Mouse (Mus musculus): ENCODE results near the gene Ap3b1. TPM values are rescaled to one million over a fixed set of nuclear protein-coding genes. Genes with fewer than 3 reads are reported as not detected.

Ap3b1 gene
- total and polyA plus RNA-seq, 3 experiments = 46.0 to 113 (median 60.7) TPM

DNA sequence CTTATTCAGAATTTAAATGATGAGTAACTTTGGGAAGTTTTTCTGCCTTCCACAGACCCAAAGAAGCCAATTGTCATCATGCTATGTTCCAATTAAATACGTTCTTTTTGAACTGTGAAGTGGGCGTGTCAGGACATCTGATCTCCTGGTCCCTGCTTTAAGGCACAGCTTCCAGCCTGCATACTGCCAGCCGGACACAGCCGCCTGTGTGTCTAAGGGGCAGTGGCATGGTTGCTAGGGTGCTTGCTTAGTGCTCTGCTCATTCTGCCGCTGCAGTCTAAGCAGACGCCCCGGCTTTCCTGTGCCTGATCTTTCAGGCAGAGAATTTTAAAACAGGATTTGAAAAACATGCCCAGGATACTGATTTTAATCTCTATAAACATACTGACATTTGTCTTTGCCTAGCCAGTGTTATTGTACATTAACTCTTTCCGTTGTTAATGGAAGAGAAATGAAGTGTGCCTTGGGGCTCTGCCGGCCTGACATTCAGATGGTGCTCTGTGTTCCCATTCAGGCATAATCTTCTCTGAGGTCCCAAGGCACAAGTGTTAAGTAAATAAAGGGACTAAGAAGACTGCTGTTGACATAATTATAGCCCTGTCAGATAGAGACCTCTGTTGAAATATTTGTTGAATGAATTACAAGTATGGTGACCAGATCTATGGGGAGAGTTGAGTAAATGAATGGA lies 204.0 kb downstream of the Ap3b1 start:
- Histone ChIP-seq H3K27me3 (replicated peaks) (no peaks in the 10 kb centered on the region), H3K4me1 (ENCODE audit: control insufficient read depth in 1 of 2, insufficient read depth in 2 of 2) (no peaks in the 10 kb centered on the region), H3K9me3 (replicated peaks; ENCODE audit: low read length) (no peaks in the 10 kb centered on the region), H3K79me2 (replicated peaks; ENCODE audit: control insufficient read depth, extremely low read depth, insufficient read depth, poor library complexity, severe bottlenecking) (no peaks in the 10 kb centered on the region), H3K4me2 (ENCODE audit: insufficient read depth, low read depth, poor library complexity, severe bottlenecking) (no peak overlapping the region), H3K4me3 (replicated peaks in 1 of 3; ENCODE audit: low read depth in 2 of 3, low read length in 2 of 3, poor library complexity in 1 of 3) (no peak overlapping the region), H3K27ac (ENCODE audit: insufficient read depth, low read depth) (no peak overlapping the region), H3K9ac (ENCODE audit: insufficient read depth, low read depth) (no peak overlapping the region), H3K36me3 (replicated peaks in 1 of 2; ENCODE audit: control insufficient read depth in 1 of 2, insufficient read depth in 1 of 2, low read length in 1 of 2) (peaks cover 10 to 62% of the 10 kb centered on the region in 2 experiments)
- DNase-seq (ENCODE audit: extremely low read depth) = no peak
- dilution Hi-C loops (cut with MboI; ENCODE audit: extremely low pct_ligation_motif_present, extremely low pct_unique_long_range_greater_than_20kb, low sequenced_read_pairs) = no loop called here
- TF ChIP-seq NRF1 (IDR thresholded peaks at IDR 0.05; ENCODE audit: low read depth, low read length) (no peak), UBTF (IDR thresholded peaks at IDR 0.05; ENCODE audit: low read depth, low read length) (no peak), MXI1 (IDR thresholded peaks at IDR 0.05; ENCODE audit: low read depth, low read length) (no peak), USF1 (IDR thresholded peaks at IDR 0.05; ENCODE audit: low read depth, low read length) (no peak), ZNF384 (IDR thresholded peaks at IDR 0.05; ENCODE audit: low read depth, low read length) (no peak), POLR2AphosphoS2 (IDR thresholded peaks at IDR 0.05; ENCODE audit: low read depth, low read length) (no peak)
- in situ Hi-C loops (cut with MboI; ENCODE audit: low pct_ligation_motif_present, low pct_unique_long_range_greater_than_20kb, low sequenced_read_pairs) = loop anchor here (10.0 kb wide), 1 partner anchor 382 kb away; no protein-coding TSS in a partner anchor

DNA sequence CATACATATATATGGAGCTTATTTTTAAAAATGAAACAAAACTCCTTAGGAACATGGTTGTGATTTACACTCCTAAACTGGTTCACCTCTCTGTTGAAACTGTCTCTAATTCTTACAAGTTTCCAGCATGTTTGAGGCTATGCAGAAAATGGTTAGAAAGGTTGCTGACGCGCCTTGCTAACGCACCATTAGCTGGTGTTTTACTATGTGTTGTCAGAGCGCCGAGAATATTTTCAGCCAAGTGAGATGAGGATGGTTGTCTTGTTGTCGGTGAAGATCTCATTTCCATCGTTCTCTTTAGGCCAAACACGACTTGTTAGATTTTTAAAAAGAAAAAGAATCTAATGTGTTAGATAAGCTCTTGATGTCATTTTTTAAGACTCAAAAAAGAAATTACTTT lies 205.1 kb downstream of the Ap3b1 start:
- in situ Hi-C loops (cut with MboI; ENCODE audit: low pct_ligation_motif_present, low pct_unique_long_range_greater_than_20kb, low sequenced_read_pairs) = loop anchor here (10.0 kb wide), 1 partner anchor 381 kb away; no protein-coding TSS in a partner anchor
- TF ChIP-seq SMC3 (IDR thresholded peaks at IDR 0.05; ENCODE audit: low read depth, low read length) (no peak), USF1 (IDR thresholded peaks at IDR 0.05; ENCODE audit: low read depth, low read length) (no peak), POLR2AphosphoS2 (IDR thresholded peaks at IDR 0.05; ENCODE audit: low read depth, low read length) (no peak), RAD21 (IDR thresholded peaks at IDR 0.05; ENCODE audit: low read depth, low read length) (no peak)
- no peak overlapping the region for H3K4me3 ChIP-seq (replicated peaks in 1 of 3; ENCODE audit: low read depth in 2 of 3, low read length in 2 of 3, poor library complexity in 1 of 3)

DNA sequence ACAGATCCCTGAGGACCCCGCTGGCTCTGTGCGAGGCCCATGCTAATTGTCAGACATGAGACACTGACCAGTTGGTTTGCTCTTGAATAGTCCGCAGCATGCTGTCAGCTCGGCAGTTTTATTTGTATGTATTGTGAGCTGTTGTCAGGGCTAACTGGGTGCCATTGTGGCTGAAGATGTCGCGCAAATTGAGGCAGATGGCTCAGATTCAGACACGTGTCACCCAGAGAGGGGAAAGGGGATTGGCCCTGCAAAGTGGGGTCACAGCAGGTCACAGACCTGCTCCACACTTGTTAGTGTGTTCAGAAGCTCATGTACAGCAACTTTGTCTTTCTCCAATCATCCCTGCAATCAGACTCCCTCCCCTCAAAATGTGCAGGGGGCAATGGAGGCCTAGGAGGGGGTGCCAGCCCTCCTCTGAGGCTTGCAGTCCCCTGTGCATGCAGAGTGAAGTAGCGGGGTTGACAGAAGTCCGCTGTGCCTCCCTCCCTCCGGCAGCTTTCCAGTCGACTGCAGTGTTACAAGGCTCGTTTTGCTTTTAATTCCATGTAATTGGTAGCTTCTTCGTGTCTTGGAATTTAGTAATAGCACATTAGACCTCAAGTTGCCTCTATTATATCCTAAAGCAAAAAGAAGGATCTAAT lies 205.7 kb downstream of the Ap3b1 start:
- no peaks in the 10 kb centered on the region for H3K4me1 ChIP-seq (ENCODE audit: control insufficient read depth in 1 of 2, insufficient read depth in 2 of 2)
- H3K27me3 ChIP-seq (replicated peaks) = no peaks in the 10 kb centered on the region
- no peak overlapping the region for H3K4me3 ChIP-seq (replicated peaks in 1 of 3; ENCODE audit: low read depth in 2 of 3, low read length in 2 of 3, poor library complexity in 1 of 3)
- TF ChIP-seq PAX5 (IDR thresholded peaks at IDR 0.05; ENCODE audit: low read length) = no peak
- no peak for TF ChIP-seq MAZ (IDR thresholded peaks at IDR 0.05; ENCODE audit: low read depth, low read length)
- no peaks in the 10 kb centered on the region for H3K9me3 ChIP-seq (replicated peaks; ENCODE audit: low read length)
- peaks cover 10 to 65% of the 10 kb centered on the region in 2 experiments for H3K36me3 ChIP-seq (replicated peaks in 1 of 2; ENCODE audit: control insufficient read depth in 1 of 2, insufficient read depth in 1 of 2, low read length in 1 of 2)
- no peak for DNase-seq (ENCODE audit: extremely low read depth)
- dilution Hi-C loops (cut with MboI; ENCODE audit: extremely low pct_ligation_motif_present, extremely low pct_unique_long_range_greater_than_20kb, low sequenced_read_pairs) (no loop called here), in situ Hi-C loops (cut with MboI; ENCODE audit: low pct_ligation_motif_present, low pct_unique_long_range_greater_than_20kb, low sequenced_read_pairs) (loop anchor here (10.0 kb wide), 1 partner anchor 380 kb away; no protein-coding TSS in a partner anchor)
- no peak overlapping the region for H3K9ac ChIP-seq (ENCODE audit: insufficient read depth, low read depth)
- H3K27ac ChIP-seq (ENCODE audit: insufficient read depth, low read depth) = no peak overlapping the region
- H3K79me2 ChIP-seq (replicated peaks; ENCODE audit: control insufficient read depth, extremely low read depth, insufficient read depth, poor library complexity, severe bottlenecking) = no peaks in the 10 kb centered on the region
- no peak overlapping the region for H3K4me2 ChIP-seq (ENCODE audit: insufficient read depth, low read depth, poor library complexity, severe bottlenecking)

More for the DNA sequence above, 205.1 kb downstream of the Ap3b1 start:
- no peak overlapping the region for H3K27ac ChIP-seq (ENCODE audit: insufficient read depth, low read depth)
- peaks cover 10 to 63% of the 10 kb centered on the region in 2 experiments for H3K36me3 ChIP-seq (replicated peaks in 1 of 2; ENCODE audit: control insufficient read depth in 1 of 2, insufficient read depth in 1 of 2, low read length in 1 of 2)
- DNase-seq (ENCODE audit: extremely low read depth) = no peak
- no peaks in the 10 kb centered on the region for H3K9me3 ChIP-seq (replicated peaks; ENCODE audit: low read length)
- H3K27me3 ChIP-seq (replicated peaks) = no peaks in the 10 kb centered on the region
- no peaks in the 10 kb centered on the region for H3K4me1 ChIP-seq (ENCODE audit: control insufficient read depth in 1 of 2, insufficient read depth in 2 of 2)
- H3K4me2 ChIP-seq (ENCODE audit: insufficient read depth, low read depth, poor library complexity, severe bottlenecking) = no peak overlapping the region
- dilution Hi-C loops (cut with MboI; ENCODE audit: extremely low pct_ligation_motif_present, extremely low pct_unique_long_range_greater_than_20kb, low sequenced_read_pairs) = no loop called here
- no peaks in the 10 kb centered on the region for H3K79me2 ChIP-seq (replicated peaks; ENCODE audit: control insufficient read depth, extremely low read depth, insufficient read depth, poor library complexity, severe bottlenecking)
- no peak overlapping the region for H3K9ac ChIP-seq (ENCODE audit: insufficient read depth, low read depth)
